Comparison of ENCODE assay signal across 8 mouse cellular contexts in the genomic region with DNA sequence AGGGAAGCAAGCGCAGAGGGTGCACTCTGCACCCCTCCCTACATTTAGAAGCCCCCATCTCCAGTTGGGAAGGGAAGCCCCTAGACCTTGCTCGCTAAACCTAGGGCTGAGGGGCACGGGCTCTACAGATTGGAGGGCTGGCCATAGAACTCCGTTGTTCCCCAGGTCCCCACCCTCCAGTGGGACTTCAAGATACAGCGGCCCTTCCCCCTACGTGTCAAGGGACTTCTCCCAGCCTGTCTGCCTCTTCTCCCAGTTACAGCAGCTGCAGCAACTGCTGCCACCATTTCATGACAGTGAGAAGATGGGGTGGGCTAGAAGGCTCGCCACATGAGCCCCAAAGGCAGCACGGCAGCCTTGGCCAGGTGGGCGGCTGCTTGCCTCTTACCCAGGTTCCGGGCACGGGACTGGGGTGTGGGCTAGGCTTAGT. TPM values are rescaled to one million over a fixed set of nuclear protein-coding genes. Genes with fewer than 3 reads are reported as not detected.
DNase-seq lines count a peak whose midpoint lies in the region; TF ChIP-seq lines count a peak whose summit lies in the region.

No protein-coding gene starts in this region.

- H3K4me1 ChIP-seq in cerebellum, adult 2 months (ENCODE audit: control insufficient read depth, insufficient read depth, low read length): peaks cover 48% of the 10 kb centered on the region
- peaks cover 33% of the 10 kb centered on the region for H3K4me1 ChIP-seq in thymus, adult 2 months (replicated peaks; ENCODE audit: control insufficient read depth, insufficient read depth, low read length)

- no peak for TF ChIP-seq POLR2A in cerebellum, adult 2 months (IDR thresholded peaks at IDR 0.05; ENCODE audit: borderline replicate concordance, insufficient read depth, low read length)
- no peak for TF ChIP-seq POLR2A in thymus, adult 2 months (IDR thresholded peaks at IDR 0.05; ENCODE audit: control insufficient read depth, extremely low read depth, insufficient read depth, low read length, poor library complexity)
- peak; percentile 31 for TF ChIP-seq POLR2A in myocyte (IDR thresholded peaks at IDR 0.05; ENCODE audit: insufficient read length, low read depth)

- no peak for DNase-seq in cerebellum, adult 2 months
- no peak for DNase-seq in cerebellum, adult 9-10 months
- DNase-seq in thymus, adult 2 months: no peak
- no peak for DNase-seq in thymus, postnatal 0 days (ENCODE audit: low spot score)
- peak; percentile 39 for DNase-seq in induced T-regulatory cell, adult 2 months (ENCODE audit: low read depth)
- no peak for DNase-seq in Muller cell, postnatal 12 days (ENCODE audit: inconsistent ontology term)
- DNase-seq in frontal cortex, postnatal 25 days (ENCODE audit: low spot score in 2 of 2): no peak

- H3K36me3 ChIP-seq in thymus, adult 2 months (ENCODE audit: control insufficient read depth, insufficient read depth, low read length): no peaks in the 10 kb centered on the region
- H3K36me3 ChIP-seq in myocyte (ENCODE audit: control insufficient read depth, insufficient read depth): no peaks in the 10 kb centered on the region

- TF ChIP-seq CTCF in cerebellum, adult 2 months (IDR thresholded peaks at IDR 0.05; ENCODE audit: borderline replicate concordance, insufficient read depth, low read depth, low read length): no peak
- no peak for TF ChIP-seq CTCF in thymus, adult 2 months (IDR thresholded peaks at IDR 0.05; ENCODE audit: borderline replicate concordance, control insufficient read depth, extremely low read depth, insufficient read depth, low read length, poor library complexity)

- peak overlapping the region; percentile 69 for H3K4me3 ChIP-seq in cerebellum, adult 2 months (replicated peaks; ENCODE audit: insufficient read depth, low read depth, low read length)
- H3K4me3 ChIP-seq in thymus, adult 2 months (ENCODE audit: control insufficient read depth, insufficient read depth, low read length): peak overlapping the region; percentile 37
- H3K4me3 ChIP-seq in myocyte: peak overlapping the region; percentile 48

- 3% methylated on average over 11 of the region's 11 CpGs for WGBS in cerebellum, adult 2 months
- whole genome bisulfite sequencing in thymus, adult 2 months: under 1% methylated on average over 11 of the region's 11 CpGs

- H3ac ChIP-seq in myocyte (ENCODE audit: control insufficient read depth, insufficient read length): peak overlapping the region; percentile 41

- H3K27ac ChIP-seq in cerebellum, adult 2 months (ENCODE audit: insufficient read depth, low read length): peak overlapping the region; percentile 20; the same call in 1 of the 2 replicates
- no peak overlapping the region for H3K27ac ChIP-seq in thymus, adult 2 months (ENCODE audit: control insufficient read depth, insufficient read depth, low read length)

- peak overlapping the region; percentile 80 for H3K4me2 ChIP-seq in myocyte (ENCODE audit: low read depth)

- H3K27me3 ChIP-seq in cerebellum, adult 2 months (ENCODE audit: control insufficient read depth, insufficient read depth, low read length): no peaks in the 10 kb centered on the region
- H3K27me3 ChIP-seq in thymus, adult 2 months (ENCODE audit: control insufficient read depth, insufficient read depth, low read length): no peaks in the 10 kb centered on the region; the same call in 1 of the 2 replicates
- no peaks in the 10 kb centered on the region for H3K27me3 ChIP-seq in myocyte (ENCODE audit: control insufficient read depth, insufficient read depth, insufficient read length)

- no peaks in the 10 kb centered on the region for H3K79me2 ChIP-seq in myocyte (ENCODE audit: control insufficient read depth, insufficient read depth)

TF ChIP-seq in myocyte, 11 proteins besides CTCF, POLR2A, EP300 and RAD21:
- TF ChIP-seq MYOG (IDR thresholded peaks at IDR 0.05; ENCODE audit: control insufficient read depth in 1 of 3, insufficient read depth in 1 of 3, insufficient read length in 2 of 3, low read depth in 2 of 3) (peak in 1 of 3 experiments; percentile 76), MYOD1 (IDR thresholded peaks at IDR 0.05; ENCODE audit: control insufficient read depth in 1 of 3, insufficient read length in 2 of 3, low read depth in 2 of 3) (peak in 2 of 3 experiments; percentile 45 to 68), E2F4 (IDR thresholded peaks at IDR 0.05; ENCODE audit: insufficient read depth) (no peak), POLR2AphosphoS2 (IDR thresholded peaks at IDR 0.05; ENCODE audit: insufficient read length, low read depth) (no peak), REST (IDR thresholded peaks at IDR 0.05; ENCODE audit: insufficient read depth, insufficient read length) (no peak)

RNA-seq across cellular contexts. Expression of a gene that starts 10.6 kb away (rescaled TPM):
- 68.9 and 77.2 TPM in 2 replicates for polyA plus RNA-seq in cerebellum, adult 2 months (2012; rRNA removed)
- 13.3 and 18.0 TPM in 2 replicates for polyA plus RNA-seq in thymus, adult 2 months (2012; rRNA removed)
- polyA plus RNA-seq in thymus, postnatal 0 days (2015; fragmentation: Nextera tagmentation; extraction: Ambion mirVana): 1.6 and 2.9 TPM in 2 replicates
- 41.9 TPM for polyA plus RNA-seq in myocyte (2012; fragmentation: generic; extraction: Trizol)

RNA-seq across cellular contexts. Expression of a gene that starts 42.4 kb away (rescaled TPM):
- 54.3 and 61.2 TPM in 2 replicates for polyA plus RNA-seq in cerebellum, adult 2 months (2012; rRNA removed)
- 17.3 and 17.8 TPM in 2 replicates for polyA plus RNA-seq in thymus, adult 2 months (2012; rRNA removed)
- 3.1 and 3.7 TPM in 2 replicates for polyA plus RNA-seq in thymus, postnatal 0 days (2015; fragmentation: Nextera tagmentation; extraction: Ambion mirVana)
- polyA plus RNA-seq in myocyte (2012; fragmentation: generic; extraction: Trizol): 19.8 TPM

RNA-seq across cellular contexts. Expression of a gene that starts 52.9 kb away (rescaled TPM):
- 0.62 and 0.87 TPM in 2 replicates for polyA plus RNA-seq in cerebellum, adult 2 months (2012; rRNA removed)
- polyA plus RNA-seq in thymus, adult 2 months (2012; rRNA removed): 0.54 and 0.70 TPM in 2 replicates
- 0.27 and 0.38 TPM in 2 replicates for polyA plus RNA-seq in thymus, postnatal 0 days (2015; fragmentation: Nextera tagmentation; extraction: Ambion mirVana)
- 0.08 TPM for polyA plus RNA-seq in myocyte (2012; fragmentation: generic; extraction: Trizol)
